Mouse (Mus musculus) cerebellum, adult 2 months (tissue): ENCODE results near the gene Pelp1.

ENCODE experiments used
- CTCF ChIP-seq: fragments of 200-500 bp; IDR thresholded peaks from 2 replicates; pipeline ENCODE4 v1.5.1; 2011; ENCODE audit warnings: low read depth, mild to moderate bottlenecking, control low read depth, low read length, moderate library complexity, borderline replicate concordance; ENCODE audit not compliant: insufficient read depth
- POLR2A ChIP-seq: fragments of 200-500 bp; IDR thresholded peaks from 2 replicates; pipeline ENCODE4 v1.6.1; 2011; ENCODE audit warnings: low read length, control low read depth, borderline replicate concordance; ENCODE audit not compliant: insufficient read depth

DNA sequence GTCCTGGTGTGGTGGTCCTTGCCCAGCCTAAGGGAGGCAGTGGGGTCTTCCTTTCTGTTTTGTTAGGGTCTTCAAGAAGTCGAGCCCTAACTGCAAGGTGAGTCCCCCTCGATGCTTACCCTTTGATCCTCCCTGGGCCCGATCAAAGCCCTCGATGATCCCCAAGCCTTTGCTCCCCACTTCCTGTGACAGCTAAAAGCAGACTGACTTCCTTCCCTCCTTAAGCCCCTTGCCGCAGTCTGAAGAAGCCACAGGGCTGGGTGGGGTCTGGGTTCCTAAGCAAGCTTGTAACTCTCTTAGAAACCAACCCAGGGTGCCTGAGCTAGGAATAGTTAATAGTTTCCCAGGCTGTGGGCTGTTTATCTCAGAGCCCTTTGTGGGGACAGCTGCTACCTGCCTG lies 25.6 kb upstream of the Pelp1 start:
- TF ChIP-seq POLR2A, result no peak
- no peak for TF ChIP-seq CTCF
